Mouse (Mus musculus) CD4-positive helper T cell, adult 2 months (primary cell): ENCODE results near the gene Fam25c.

Source experiments
- DNase-seq: peaks from one replicate; pipeline ENCODE4 v3.0.0-alpha.2; 2012; ENCODE audit warnings: low read depth, missing footprints, low spot score

Gene Fam25c

GRCm38 (mm10) chr14:34363490-34364253, 8.4 kb upstream of the Fam25c start:
- DNase-seq: peak; percentile 73

GRCm38 (mm10) chr14:34362726-34363445, 7.7 kb upstream of the Fam25c start:
- DNase-seq: peak; percentile 58

- peak; percentile 17 for DNase-seq
Observed at GRCm38 (mm10) chr14:34362135-34362534, 6.9 kb upstream of the Fam25c start.

GRCm38 (mm10) chr14:34360251-34360650, 5.0 kb upstream of the Fam25c start:
- DNase-seq: no peak

- DNase-seq: no peak
Observed at GRCm38 (mm10) chr14:34359676-34360244, 4.5 kb upstream of the Fam25c start.

- no peak for DNase-seq
Observed at GRCm38 (mm10) chr14:34357671-34358455, 2.6 kb upstream of the Fam25c start.

- DNase-seq: no peak
Observed at GRCm38 (mm10) chr14:34354456-34354855, 777 bp downstream of the Fam25c start.

- no peak for DNase-seq
Observed at GRCm38 (mm10) chr14:34353326-34353725, 1.9 kb downstream of the Fam25c start.

GRCm38 (mm10) chr14:34352523-34352922, 2.7 kb downstream of the Fam25c start:
- DNase-seq: no peak

GRCm38 (mm10) chr14:34351660-34352059, 3.6 kb downstream of the Fam25c start:
- DNase-seq: no peak

GRCm38 (mm10) chr14:34349007-34349406, 6.2 kb downstream of the Fam25c start:
- no peak for DNase-seq

GRCm38 (mm10) chr14:34348301-34348700, 6.9 kb downstream of the Fam25c start:
- no peak for DNase-seq

GRCm38 (mm10) chr14:34347084-34347483, 8.1 kb downstream of the Fam25c start:
- DNase-seq: no peak

GRCm38 (mm10) chr14:34345771-34346566, 9.3 kb downstream of the Fam25c start:
- DNase-seq: no peak

GRCm38 (mm10) chr14:34344361-34344760, 10.9 kb downstream of the Fam25c start:
- no peak for DNase-seq

- no peak for DNase-seq
Observed at GRCm38 (mm10) chr14:34343078-34343477, 12.2 kb downstream of the Fam25c start.

GRCm38 (mm10) chr14:34341993-34342392, 13.2 kb downstream of the Fam25c start:
- DNase-seq: no peak

- DNase-seq: no peak
Observed at GRCm38 (mm10) chr14:34339446-34339845, 15.8 kb downstream of the Fam25c start.

GRCm38 (mm10) chr14:34332476-34332875, 22.8 kb downstream of the Fam25c start:
- DNase-seq: no peak

GRCm38 (mm10) chr14:34331886-34332285, 23.3 kb downstream of the Fam25c start:
- no peak for DNase-seq

- DNase-seq: no peak
Observed at GRCm38 (mm10) chr14:34330657-34331158, 24.5 kb downstream of the Fam25c start.
